Mouse (Mus musculus) mature B cell (primary cell): ENCODE measurements around the gene Palm.

Source experiments
- in situ Hi-C: fragments of 300-500 bp; cut with MboI; formaldehyde crosslinking; loops from 2 replicates; pipeline ENCODE4 v1.14.3; 2019

The Palm gene

GRCm38 (mm10) chr10:79855558-79856184 lies 62.3 kb downstream of the Palm start:
- in situ Hi-C loops, result no loop called here

GRCm38 (mm10) chr10:79856280-79856679 lies 62.9 kb downstream of the Palm start:
- in situ Hi-C loops, result no loop called here

GRCm38 (mm10) chr10:79856704-79857451 lies 63.5 kb downstream of the Palm start:
- in situ Hi-C loops, result no loop called here

- in situ Hi-C loops, result no loop called here
These were observed 64.1 kb downstream of the Palm start for GRCm38 (mm10) chr10:79857452-79857811.

GRCm38 (mm10) chr10:79857894-79858293 lies 64.5 kb downstream of the Palm start:
- in situ Hi-C loops, result no loop called here

GRCm38 (mm10) chr10:79858416-79859074 lies 65.2 kb downstream of the Palm start:
- in situ Hi-C loops, result no loop called here

GRCm38 (mm10) chr10:79859116-79859515 lies 65.7 kb downstream of the Palm start:
- in situ Hi-C loops, result no loop called here

GRCm38 (mm10) chr10:79860079-79860911 lies 66.9 kb downstream of the Palm start:
- in situ Hi-C loops, result no loop called here

GRCm38 (mm10) chr10:79861230-79862048 lies 68.1 kb downstream of the Palm start:
- in situ Hi-C loops, result no loop called here

GRCm38 (mm10) chr10:79862049-79862788 lies 68.8 kb downstream of the Palm start:
- in situ Hi-C loops, result no loop called here

GRCm38 (mm10) chr10:79862925-79863324 lies 69.6 kb downstream of the Palm start:
- in situ Hi-C loops, result no loop called here

- in situ Hi-C loops, result no loop called here
These were observed 71.2 kb downstream of the Palm start for GRCm38 (mm10) chr10:79864351-79865188.

GRCm38 (mm10) chr10:79865189-79865601 lies 71.8 kb downstream of the Palm start:
- in situ Hi-C loops, result no loop called here

- in situ Hi-C loops, result no loop called here
These were observed 72.5 kb downstream of the Palm start for GRCm38 (mm10) chr10:79865801-79866295.

- in situ Hi-C loops, result no loop called here
These were observed 73.2 kb downstream of the Palm start for GRCm38 (mm10) chr10:79866601-79867000.
